Mouse (Mus musculus) spleen, adult 2 months (tissue): ENCODE data around the gene Dnah6. TPM values are rescaled to one million over a fixed set of nuclear protein-coding genes. Genes with fewer than 3 reads are reported as not detected.

Experiments used
- DNase-seq, 2 experiments: peaks; one replicate each; pipeline versions ENCODE4 v3.0.0 to v3.0.0-alpha.2; 2012 to 2021; ENCODE audit warnings: low spot score in 2 of 2, low read depth in 1 of 2
- H3K27ac ChIP-seq: fragments of 200-500 bp; 2 replicates; pipeline ENCODE4 v1.5.1; 2012; ENCODE audit warnings: low read length, inconsistent platforms; ENCODE audit not compliant: insufficient read depth
- H3K27me3 ChIP-seq: fragments of 200-500 bp; 2 replicates; pipeline ENCODE4 v1.6.1; 2012; ENCODE audit warnings: mild to moderate bottlenecking, moderate library complexity, low read length, inconsistent platforms; ENCODE audit not compliant: control insufficient read depth, insufficient read depth
- H3K36me3 ChIP-seq: fragments of 200-500 bp; 2 replicates; pipeline ENCODE4 v1.6.1; 2012; ENCODE audit warnings: mild to moderate bottlenecking, low read length, inconsistent platforms; ENCODE audit not compliant: control insufficient read depth, insufficient read depth
- H3K4me1 ChIP-seq: fragments of 200-500 bp; 2 replicates; pipeline ENCODE4 v1.6.1; 2011; ENCODE audit warnings: inconsistent platforms; ENCODE audit not compliant: control insufficient read depth, insufficient read depth, insufficient read length
- H3K4me3 ChIP-seq: fragments of 200-500 bp; 2 replicates; pipeline ENCODE4 v1.5.1; 2011; ENCODE audit warnings: mild to moderate bottlenecking, inconsistent platforms; ENCODE audit not compliant: insufficient read depth, insufficient read length; ENCODE audit errors: extremely low read depth
- CTCF ChIP-seq: fragments of 200-500 bp; IDR thresholded peaks from 2 replicates; pipeline ENCODE4 v1.5.1; 2011; ENCODE audit warnings: mild to moderate bottlenecking, inconsistent platforms; ENCODE audit not compliant: insufficient read depth, insufficient read length, insufficient replicate concordance; ENCODE audit errors: extremely low read depth
- POLR2A ChIP-seq: fragments of 200-500 bp; IDR thresholded peaks from 2 replicates; pipeline ENCODE4 v1.6.1; 2011; ENCODE audit warnings: low read depth, low read length, inconsistent platforms
- WGBS: fragments of 180-500 bp; shearing (Covaris S2); methylation state at CpG from one replicate; pipeline ENCODE4 v1.1.7; 2018; 5-methylcytosine and 5-hydroxymethylcytosine counted together
- polyA plus RNA-seq: library from polyadenylated mRNA; depleted of rRNA; stranded (reverse); fragments of >200 nt; gene quantifications from 2 replicates; pipeline ENCODE4 v1.2.3, GENCODE M21; 2012; rRNA removed

Gene Dnah6
- 0.01 TPM in 2 replicates for polyA plus RNA-seq

- Histone ChIP-seq H3K4me3 (peak within 1 kb of the TSS; percentile 46), H3K36me3 (no peaks in the 10 kb centered on the region)
- 44% methylated on average over 25 of the region's 25 CpGs for WGBS
Observed at GRCm38 (mm10) chr6:73221189-73221957, at the start of gene Dnah6. Dnah6 (minus strand) TSS chr6:73221651.

GRCm38 (mm10) chr6:73269374-73269773 is 47.9 kb upstream of the Dnah6 start:
- Histone ChIP-seq H3K4me3 (no peak overlapping the region), H3K27ac (no peak overlapping the region), H3K4me1 (no peaks in the 10 kb centered on the region), H3K27me3 (no peaks in the 10 kb centered on the region), H3K36me3 (peaks cover 50% of the 10 kb centered on the region)
- DNase-seq, result no peak
- WGBS, result 98% methylated on average over 3 of the region's 3 CpGs
- no peak for TF ChIP-seq POLR2A
- no peak for TF ChIP-seq CTCF

More at GRCm38 (mm10) chr6:73221189-73221957, at the start of gene Dnah6:
- Histone ChIP-seq H3K4me1 (peaks cover 3% of the 10 kb centered on the region; the same call in 1 of the 2 replicates), H3K27me3 (no peaks in the 10 kb centered on the region), H3K27ac (no peak within 1 kb of the TSS)
- peak; percentile 62 to 69 for DNase-seq
- no peak for TF ChIP-seq POLR2A

DNA sequence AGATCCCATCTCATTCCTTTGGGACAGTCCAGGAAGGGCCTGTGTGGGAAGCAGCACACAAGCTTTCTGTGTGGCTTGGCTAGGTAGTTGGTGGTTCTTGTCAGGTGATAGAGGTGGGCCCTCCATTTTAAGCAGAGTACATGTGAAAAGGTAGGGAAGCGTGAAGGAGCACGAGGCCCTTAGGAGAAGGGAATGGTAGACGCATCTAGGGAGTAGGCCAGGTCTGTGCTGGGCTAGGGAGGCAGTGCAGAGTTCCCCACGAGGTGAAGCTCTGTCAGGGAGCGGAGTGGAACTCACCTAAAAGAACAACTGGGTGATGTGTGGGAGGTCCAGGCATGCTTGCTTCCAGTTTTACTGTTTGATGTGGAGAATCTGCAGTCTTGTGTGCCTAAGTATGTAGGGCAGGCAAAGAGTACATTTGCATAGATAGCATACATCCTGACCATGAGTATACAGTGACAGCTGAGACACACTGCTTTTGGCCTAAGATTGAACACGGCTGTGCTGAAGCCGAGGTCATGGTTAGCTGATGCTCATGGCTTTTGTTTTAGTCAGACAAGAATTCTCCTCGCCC is 46.4 kb upstream of the Dnah6 start:
- TF ChIP-seq POLR2A (no peak), CTCF (no peak)
- Histone ChIP-seq H3K27me3 (no peaks in the 10 kb centered on the region), H3K4me1 (no peaks in the 10 kb centered on the region), H3K4me3 (no peak overlapping the region), H3K36me3 (peaks cover 48% of the 10 kb centered on the region), H3K27ac (no peak overlapping the region)
- WGBS, result 88% methylated on average over 8 of the region's 8 CpGs
- no peak for DNase-seq

DNA sequence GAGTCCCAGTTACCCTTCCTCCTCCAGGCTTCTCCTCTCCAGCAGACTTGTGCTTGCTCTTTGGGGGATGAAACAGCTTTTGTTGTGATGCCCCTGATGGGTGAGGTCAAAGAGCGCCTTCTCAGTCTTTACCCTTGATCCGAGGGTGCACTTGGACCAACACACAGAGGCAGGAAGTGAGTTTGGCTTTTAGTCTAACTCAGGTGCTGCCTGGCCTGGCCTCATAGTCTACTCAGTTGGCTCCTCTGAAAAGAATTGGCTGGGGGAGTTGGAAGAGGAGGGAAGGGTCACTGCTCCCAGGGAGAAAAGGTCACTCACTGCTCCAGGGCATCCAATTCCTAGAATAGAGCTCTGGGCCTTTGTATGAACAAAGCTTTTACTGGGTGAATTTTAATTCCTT is 43.4 kb upstream of the Dnah6 start:
- Histone ChIP-seq H3K4me1 (no peaks in the 10 kb centered on the region), H3K36me3 (peaks cover 42% of the 10 kb centered on the region), H3K27me3 (no peaks in the 10 kb centered on the region), H3K4me3 (no peak overlapping the region), H3K27ac (no peak overlapping the region)
- 82% methylated on average over 2 of the region's 2 CpGs for WGBS
- TF ChIP-seq POLR2A (no peak), CTCF (no peak)
- no peak for DNase-seq

GRCm38 (mm10) chr6:73260110-73260509 is 38.7 kb upstream of the Dnah6 start:
- H3K4me1 ChIP-seq, result peaks cover 3% of the 10 kb centered on the region; the same call in 1 of the 2 replicates
- H3K4me3 ChIP-seq, result no peak overlapping the region
- WGBS, result 95% methylated on average over 6 of the region's 6 CpGs
- no peak overlapping the region for H3K27ac ChIP-seq
- no peak for DNase-seq
- no peak for TF ChIP-seq POLR2A
- H3K27me3 ChIP-seq, result no peaks in the 10 kb centered on the region
- peaks cover 38% of the 10 kb centered on the region for H3K36me3 ChIP-seq

DNA sequence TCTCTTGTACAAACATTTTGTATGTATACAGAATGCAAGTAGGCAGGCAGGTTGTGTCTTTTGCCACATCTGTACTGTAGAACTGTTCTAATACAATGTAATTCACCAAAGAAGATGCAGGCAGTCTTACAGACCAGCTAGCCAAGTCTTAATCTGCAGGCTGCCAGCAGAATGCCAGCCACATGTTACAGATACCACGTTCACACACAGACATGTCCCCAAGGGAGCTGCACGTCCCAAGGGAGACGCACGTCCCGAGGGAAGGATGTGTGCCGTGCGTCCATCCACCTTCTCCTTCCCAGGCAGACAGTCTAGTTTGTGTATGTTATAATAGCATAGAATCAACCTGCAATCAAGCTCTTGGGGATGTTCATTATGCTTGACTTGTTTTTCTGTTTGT is 35.6 kb upstream of the Dnah6 start:
- WGBS, result 74% methylated on average over 7 of the region's 7 CpGs
- DNase-seq, result no peak
- H3K4me1 ChIP-seq, result peaks cover 13% of the 10 kb centered on the region; the same call in 1 of the 2 replicates
- no peaks in the 10 kb centered on the region for H3K27me3 ChIP-seq
- H3K36me3 ChIP-seq, result peaks cover 28% of the 10 kb centered on the region
- H3K27ac ChIP-seq, result no peak overlapping the region
- no peak overlapping the region for H3K4me3 ChIP-seq
- TF ChIP-seq CTCF, result no peak
- TF ChIP-seq POLR2A, result no peak
